Mouse (Mus musculus): Measurements from ENCODE around the gene Cyp24a1.

DNA sequence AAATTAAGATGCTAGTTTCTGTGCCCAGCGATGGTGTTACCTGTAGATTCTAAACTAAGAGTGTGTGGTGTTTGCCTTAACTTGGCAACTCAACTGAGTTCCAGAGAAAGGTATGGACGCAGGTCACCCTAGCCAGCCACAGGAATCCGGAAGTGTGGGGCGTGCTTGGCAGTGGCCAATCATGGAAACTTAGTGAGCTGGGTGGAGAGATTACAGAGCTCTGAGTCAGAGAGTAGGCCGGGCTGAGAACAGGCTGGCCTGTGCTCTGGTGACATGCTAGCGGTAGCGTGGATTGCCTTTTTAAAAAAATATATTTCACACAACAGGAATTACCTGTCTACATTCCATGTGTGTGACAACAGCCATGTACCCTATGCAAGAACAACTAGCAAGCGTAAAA lies 29.6 kb upstream of the Cyp24a1 start:
- no peak for TF ChIP-seq TCF12 (IDR thresholded peaks at IDR 0.05; ENCODE audit: insufficient read depth, poor library complexity, severe bottlenecking)
- no peak for TF ChIP-seq POLR2A (IDR thresholded peaks at IDR 0.05; ENCODE audit: insufficient read length, low read depth)
- no peak for TF ChIP-seq POLR2AphosphoS2 (IDR thresholded peaks at IDR 0.05; ENCODE audit: insufficient read length, low read depth)
- no peak for TF ChIP-seq E2F4 (IDR thresholded peaks at IDR 0.05; ENCODE audit: insufficient read depth)
- no peak for TF ChIP-seq USF1 (IDR thresholded peaks at IDR 0.05; ENCODE audit: low read depth)
- TF ChIP-seq MYOD1 (IDR thresholded peaks at IDR 0.05; ENCODE audit: control insufficient read depth in 1 of 3, insufficient read length in 2 of 3, low read depth in 2 of 3), result no peak

Data from myocyte (in vitro differentiated cells).